Comparison of ENCODE assay signal across 13 mouse cellular contexts in genomic region chr5:140579771-140580170, GRCm38 (mm10). TPM values are rescaled to one million over a fixed set of nuclear protein-coding genes. Genes with fewer than 3 reads are reported as not detected.
DNase-seq lines count a peak whose midpoint lies in the region; ATAC-seq lines count a peak whose summit lies in the region.
"Had no signal": no experiment of that assay in that cellular context is flagged by ENCODE, and none has a peak within 500 bp of the region (broad histone marks: within the 10 kb centered on the region; RNA-seq: fewer than 3 reads in every experiment).

No protein-coding gene starts in this region.

- intact Hi-C loops in gastrocnemius, postnatal 36 days (cut with DNase I), result no loop called here

- DNase-seq in kidney, postnatal 36 days, result no peak
- DNase-seq in forelimb bud, embryonic 11.5 days (ENCODE audit: low read depth, low spot score), result peak; percentile 62
- DNase-seq in adrenal gland, postnatal 14 days, result no peak
- no peak for DNase-seq in frontal cortex, postnatal 25 days (ENCODE audit: low spot score in 2 of 2)
- DNase-seq in thymus, postnatal 0 days (ENCODE audit: low spot score), result no peak
- no peak for DNase-seq in gastrocnemius, postnatal 36 days
- DNase-seq: B cell, adult 2 months; cerebellum, adult 9-11 months; spleen, adult 18-20 months had no signal

- no peaks in the 10 kb centered on the region for H3K9me3 ChIP-seq in kidney, embryonic 16.5 days (ENCODE audit: low read length)
- H3K9me3 ChIP-seq in midbrain, embryonic 12.5 days, result no peaks in the 10 kb centered on the region

- H3K4me3 ChIP-seq in kidney, embryonic 16.5 days (ENCODE audit: low read length), result no peak overlapping the region
- no peak overlapping the region for H3K4me3 ChIP-seq in midbrain, embryonic 12.5 days

- ATAC-seq in kidney, embryonic 16.5 days (ENCODE audit: low FRiP score, low TSS enrichment), result peak; percentile 62
- ATAC-seq in midbrain, embryonic 12.5 days (ENCODE audit: low FRiP score, low read depth), result peak; percentile 76

- H3K9ac ChIP-seq in kidney, embryonic 16.5 days (replicated peaks; ENCODE audit: low read length), result 0 out of 2 replicates have a peak overlapping the region, but pooled peaks have one; percentile 11
- no peak overlapping the region; the same call in 1 of the 2 replicates for H3K9ac ChIP-seq in midbrain, embryonic 12.5 days (replicated peaks)
- H3K9ac ChIP-seq: liver, embryonic 14.5 days had no signal

- H3K4me2 ChIP-seq in kidney, embryonic 16.5 days (replicated peaks; ENCODE audit: low read depth, low read length), result no peak overlapping the region
- H3K4me2 ChIP-seq in midbrain, embryonic 12.5 days (replicated peaks), result peak overlapping the region; percentile 9; the same call in 1 of the 2 replicates

- no peaks in the 10 kb centered on the region for H3K27me3 ChIP-seq in kidney, embryonic 16.5 days (ENCODE audit: insufficient read depth, low read length)
- H3K27me3 ChIP-seq in midbrain, embryonic 12.5 days, result peaks cover 28% of the 10 kb centered on the region

- H3K36me3 ChIP-seq in kidney, embryonic 16.5 days (ENCODE audit: insufficient read depth, low read length), result no peaks in the 10 kb centered on the region
- no peaks in the 10 kb centered on the region for H3K36me3 ChIP-seq in midbrain, embryonic 12.5 days

- WGBS in kidney, embryonic 16.5 days, result 15% methylated on average over 6 of the region's 6 CpGs
- 0% methylated on average over 5 of the region's 6 CpGs for WGBS in midbrain, embryonic 12.5 days

- H3K4me1 ChIP-seq in kidney, embryonic 16.5 days (ENCODE audit: insufficient read depth, low read length), result peaks cover 46% of the 10 kb centered on the region
- peaks cover 61% of the 10 kb centered on the region for H3K4me1 ChIP-seq in midbrain, embryonic 12.5 days

- H3K27ac ChIP-seq in kidney, embryonic 16.5 days (ENCODE audit: low read length), result peak overlapping the region; percentile 32; the same call in 1 of the 2 replicates
- peak overlapping the region; percentile 77 for H3K27ac ChIP-seq in midbrain, embryonic 12.5 days (replicated peaks)
- H3K27ac ChIP-seq: liver, embryonic 14.5 days had no signal

RNA-seq across cellular contexts. Expression of gene Grifin, which starts 14.9 kb away (rescaled TPM):
- polyA plus RNA-seq in kidney, embryonic 16.5 days (2015; fragmentation: Nextera tagmentation; extraction: Ambion mirVana), result 0.27 TPM in 1 of 2 replicates, not detected in the other
- not detected in 2 replicates for polyA plus RNA-seq in midbrain, embryonic 12.5 days (2016; fragmentation: Nextera tagmentation; extraction: Ambion mirVana)
- not detected in 2 replicates for total RNA-seq in adrenal gland, postnatal 14 days (2021)
- polyA plus RNA-seq in thymus, postnatal 0 days (2015; fragmentation: Nextera tagmentation; extraction: Ambion mirVana), result 13.1 and 21.2 TPM in 2 replicates
- not detected for total RNA-seq in gastrocnemius, postnatal 36 days (2021)
- total RNA-seq: gastrocnemius, postnatal 4 days had no signal

RNA-seq across cellular contexts. Expression of gene Lfng, which starts 27.3 kb away (rescaled TPM):
- polyA plus RNA-seq in kidney, embryonic 16.5 days (2015; fragmentation: Nextera tagmentation; extraction: Ambion mirVana), result 36.3 and 38.9 TPM in 2 replicates
- polyA plus RNA-seq in midbrain, embryonic 12.5 days (2016; fragmentation: Nextera tagmentation; extraction: Ambion mirVana), result 28.5 and 33.9 TPM in 2 replicates
- total RNA-seq in adrenal gland, postnatal 14 days (2021), result 13.7 and 26.8 TPM in 2 replicates
- 13.2 and 13.3 TPM in 2 replicates for polyA plus RNA-seq in thymus, postnatal 0 days (2015; fragmentation: Nextera tagmentation; extraction: Ambion mirVana)
- total RNA-seq in gastrocnemius, postnatal 36 days (2021), result 1 to 10 TPM; 3.5 to 3.8 TPM

Comparison
In these comparisons a context has a peak if more than half of its experiments do, and no peak if none do; other contexts are left out.
1. RNA of gene Grifin, which starts 14.9 kb away (polyA plus RNA-seq): 13.1 to 21.2 TPM in thymus, postnatal 0 days; 0.27 TPM in kidney, embryonic 16.5 days and not detected in midbrain, embryonic 12.5 days; every median in the first group is over 10 times any median in the second.